Mouse (Mus musculus): ENCODE data around the gene Olfml2a.

The Olfml2a gene

DNA sequence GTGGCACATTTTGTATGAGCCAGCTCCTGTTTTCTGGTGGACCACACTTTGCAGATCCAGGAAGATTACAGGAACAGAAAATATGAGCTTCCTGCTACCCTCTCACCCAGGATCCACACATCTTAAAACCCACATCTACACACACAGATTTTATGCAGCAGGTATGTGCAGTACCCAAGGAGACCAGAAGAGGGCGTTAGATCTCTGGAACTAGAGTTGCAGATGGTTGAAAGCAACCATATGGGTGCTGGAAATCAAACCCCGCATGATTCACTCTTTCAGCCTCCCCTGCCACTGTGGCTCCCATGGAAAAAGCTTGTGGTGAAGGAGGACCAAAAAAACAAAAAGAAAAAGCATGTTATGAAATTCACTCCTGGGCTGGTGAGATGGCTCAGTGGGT, 7.3 kb downstream of the Olfml2a start:
- DNase-seq = no peak

GRCm38 (mm10) chr2:38941426-38941825, 9.6 kb downstream of the Olfml2a start:
- no peak for DNase-seq

DNA sequence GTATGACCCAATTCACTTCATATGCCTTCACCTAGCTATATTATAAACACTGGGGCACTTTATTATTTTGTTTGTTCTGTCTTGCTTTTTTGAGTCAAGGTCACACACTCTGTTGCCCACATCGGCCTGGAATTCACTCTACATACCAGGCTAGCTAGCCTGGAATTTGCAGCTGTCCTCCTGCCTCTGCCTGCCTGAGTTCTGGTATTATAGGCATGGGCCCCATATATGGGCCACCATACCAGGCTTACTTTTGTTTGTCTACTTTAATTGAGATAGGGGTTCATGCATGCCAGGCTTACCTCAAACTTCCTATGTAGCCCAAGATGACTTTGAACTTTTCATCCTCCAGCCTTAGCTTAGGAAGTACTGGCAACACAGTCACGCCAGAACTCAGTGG, 10.1 kb downstream of the Olfml2a start:
- DNase-seq = no peak

- DNase-seq = no peak
These were observed 11.4 kb downstream of the Olfml2a start for GRCm38 (mm10) chr2:38943161-38943560.

DNA sequence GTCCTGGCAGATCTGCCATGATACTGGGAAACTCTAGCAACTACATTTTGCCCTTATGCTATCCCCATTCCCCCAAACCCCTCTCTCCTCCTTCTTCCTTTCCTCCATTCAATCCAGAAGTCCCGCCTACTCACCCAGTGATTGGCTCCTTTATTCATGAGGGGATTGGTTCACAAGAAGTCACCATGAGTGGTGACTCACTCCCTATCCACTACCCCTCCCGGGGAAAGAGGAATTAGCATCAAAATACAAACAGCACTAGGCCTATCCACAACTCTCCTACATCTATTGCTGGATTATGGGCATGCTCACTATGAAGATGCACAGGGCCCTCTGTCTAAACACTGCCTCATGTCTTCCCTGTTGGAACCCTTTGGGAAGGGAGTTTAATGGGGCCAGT, 12.2 kb downstream of the Olfml2a start:
- DNase-seq = no peak

DNA sequence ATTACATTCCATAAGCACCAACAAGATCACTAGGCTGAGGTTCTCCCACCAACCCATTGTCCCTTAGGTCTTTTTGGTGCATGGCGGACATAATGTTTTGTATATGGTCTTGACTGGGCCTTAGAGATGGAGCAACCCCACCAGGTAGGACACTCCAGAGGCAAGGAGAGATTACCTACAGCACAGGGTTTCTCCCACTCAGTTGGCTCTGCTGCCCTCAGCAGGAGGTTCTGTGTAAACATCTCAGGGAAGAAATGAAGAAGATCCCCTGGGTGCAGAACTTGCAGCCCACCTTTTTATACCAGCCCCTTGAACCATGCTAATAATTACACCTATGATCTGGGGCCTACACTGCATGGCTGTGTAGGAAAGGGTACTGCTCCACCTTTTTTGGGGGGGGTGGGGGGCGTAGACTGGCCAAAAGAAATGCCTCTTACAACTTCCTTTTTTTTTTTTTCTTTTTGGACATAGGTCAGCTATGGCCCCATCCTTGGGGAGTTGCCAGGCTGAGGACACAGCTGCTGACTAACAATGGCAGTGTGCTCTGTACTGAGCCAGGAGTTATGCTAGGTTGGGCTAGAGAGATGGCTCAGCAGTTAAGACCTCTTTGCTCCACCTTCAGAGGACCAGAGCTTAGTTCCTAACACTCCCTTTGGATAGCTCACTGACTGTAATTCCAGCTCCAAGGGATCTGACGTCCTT, 12.8 kb downstream of the Olfml2a start:
- DNase-seq = no peak

DNA sequence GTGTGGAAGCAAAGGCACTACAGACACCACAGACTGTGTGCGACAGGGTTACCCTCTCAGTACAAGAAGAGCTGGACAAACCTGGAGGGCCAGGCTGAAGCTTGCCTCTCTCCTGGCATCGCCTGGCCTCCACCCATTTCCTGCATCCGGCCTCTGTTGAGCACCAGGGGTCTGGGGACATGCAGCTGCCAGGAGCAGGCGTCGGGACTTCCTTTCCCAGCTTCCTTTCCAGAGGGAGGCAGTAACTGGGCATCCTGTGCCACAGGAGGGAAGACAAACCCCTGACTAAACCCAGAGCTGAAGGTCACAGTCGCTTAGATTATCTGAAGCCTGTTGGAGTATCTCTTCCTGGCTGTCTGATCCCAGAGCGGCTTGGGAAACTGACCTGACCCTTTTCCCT, 15.8 kb downstream of the Olfml2a start:
- DNase-seq = no peak

- peak; percentile 62 for DNase-seq
These were observed 18.5 kb downstream of the Olfml2a start for GRCm38 (mm10) chr2:38950281-38950719.

GRCm38 (mm10) chr2:38953152-38953883, 21.5 kb downstream of the Olfml2a start:
- DNase-seq = no peak

GRCm38 (mm10) chr2:38956062-38956461, 24.3 kb downstream of the Olfml2a start:
- no peak for DNase-seq

DNA sequence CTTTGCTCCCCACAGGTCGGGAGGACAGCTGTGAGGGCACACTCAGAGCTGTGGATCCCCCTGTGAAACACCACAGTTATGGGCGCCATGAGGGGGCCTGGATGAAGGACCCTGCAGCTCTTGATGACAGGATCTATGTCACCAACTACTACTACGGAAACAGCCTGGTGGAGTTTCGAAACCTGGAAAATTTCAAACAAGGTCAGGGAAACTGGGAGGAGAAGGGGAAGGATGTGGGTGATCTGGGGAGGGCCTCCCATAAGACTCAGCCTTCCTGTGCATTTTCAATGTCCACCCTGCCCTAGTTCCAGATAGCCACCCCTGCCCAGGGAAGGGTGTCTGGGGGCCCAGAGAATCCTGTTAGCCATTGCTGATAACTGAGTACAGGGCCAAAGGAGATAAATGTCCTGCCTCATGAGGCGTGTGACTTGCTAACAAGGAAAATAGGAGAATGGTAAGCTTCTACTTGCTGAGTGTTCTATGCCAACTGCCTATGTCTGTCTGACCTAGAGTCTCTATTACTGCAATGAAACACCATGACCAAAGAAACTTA, 26.0 kb downstream of the Olfml2a start:
- no peak for DNase-seq

DNA sequence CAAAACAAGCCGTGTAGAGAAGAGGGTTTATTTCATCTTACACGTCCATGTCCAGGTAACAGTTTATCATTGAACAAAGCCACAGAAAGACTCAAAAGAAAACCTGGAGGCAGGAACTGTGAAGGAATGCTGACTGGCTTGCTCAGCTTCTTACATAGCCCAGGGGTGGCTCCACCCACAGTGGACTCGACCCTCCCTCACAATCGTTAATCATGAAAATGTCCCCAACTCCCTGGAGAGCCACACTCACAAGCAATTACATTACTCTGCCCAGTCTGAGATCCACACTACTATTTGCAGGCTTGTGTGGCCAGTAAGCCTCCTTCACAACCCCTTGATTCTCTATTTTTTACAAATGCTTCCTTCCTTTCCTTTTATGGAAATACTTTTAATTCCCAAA, 32.4 kb downstream of the Olfml2a start:
- no peak for DNase-seq

DNA sequence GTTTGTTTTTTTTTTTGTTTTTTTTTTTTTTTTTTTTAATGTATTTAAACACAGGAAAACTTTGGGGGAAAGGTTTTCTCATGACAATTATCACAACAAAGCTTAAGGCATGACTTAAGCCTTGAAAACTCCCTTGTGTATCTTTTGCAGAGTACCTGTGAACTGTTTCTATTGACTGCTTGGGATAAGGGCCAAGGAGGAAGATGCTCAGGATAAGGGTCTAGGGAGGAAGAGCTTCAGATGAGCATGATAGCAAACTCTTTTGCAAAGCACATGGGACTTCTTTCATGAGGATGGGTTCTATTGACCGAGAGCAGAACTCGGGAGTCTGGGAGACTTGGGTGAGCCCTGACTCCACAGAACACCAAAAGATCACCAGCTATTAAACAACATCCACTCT, 37.9 kb downstream of the Olfml2a start:
- DNase-seq = no peak

DNA sequence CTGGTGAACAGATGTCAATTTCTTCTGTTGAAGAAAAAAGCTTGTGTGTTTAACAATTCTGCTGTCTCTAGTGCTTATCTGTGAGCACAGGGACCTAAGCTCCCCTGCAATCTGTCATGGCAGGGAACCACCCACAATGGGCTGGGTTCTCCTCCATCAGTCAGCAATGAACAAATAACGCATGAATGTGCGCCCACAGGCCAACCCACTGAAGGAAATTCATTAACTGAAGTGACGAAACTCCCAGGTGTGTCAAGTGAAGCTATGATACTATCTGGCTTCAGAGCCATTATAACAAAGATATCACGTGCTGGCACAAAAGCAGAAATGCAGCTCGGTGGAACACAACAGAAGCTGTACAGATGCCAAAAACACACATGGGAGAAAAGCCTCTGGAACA, 38.3 kb downstream of the Olfml2a start:
- DNase-seq = peak; percentile 78

- no peak for DNase-seq
These were observed 41.4 kb downstream of the Olfml2a start for GRCm38 (mm10) chr2:38973223-38973622.

- DNase-seq = no peak
These were observed 41.9 kb downstream of the Olfml2a start for GRCm38 (mm10) chr2:38973701-38974100.

DNA sequence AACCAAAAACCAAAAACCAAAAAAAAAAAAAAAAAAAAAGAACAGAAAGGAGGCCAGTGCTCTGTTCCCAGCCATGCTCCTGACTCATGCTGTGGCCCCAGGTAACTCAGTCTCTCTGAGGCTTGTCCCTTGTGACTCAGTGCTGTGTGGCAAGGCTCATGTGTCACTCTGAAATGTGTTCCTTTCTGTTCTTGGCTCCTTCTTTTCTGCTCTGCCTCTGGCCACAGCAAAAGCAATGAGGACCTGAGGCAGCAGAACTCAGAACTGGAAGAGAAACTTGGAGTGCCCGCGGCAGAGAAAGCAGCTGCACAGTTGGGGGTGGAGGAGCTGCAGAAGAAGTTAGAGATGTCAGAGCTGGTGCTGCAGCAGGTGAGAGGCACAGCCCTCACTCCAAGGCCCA, 42.4 kb downstream of the Olfml2a start:
- no peak for DNase-seq

DNA sequence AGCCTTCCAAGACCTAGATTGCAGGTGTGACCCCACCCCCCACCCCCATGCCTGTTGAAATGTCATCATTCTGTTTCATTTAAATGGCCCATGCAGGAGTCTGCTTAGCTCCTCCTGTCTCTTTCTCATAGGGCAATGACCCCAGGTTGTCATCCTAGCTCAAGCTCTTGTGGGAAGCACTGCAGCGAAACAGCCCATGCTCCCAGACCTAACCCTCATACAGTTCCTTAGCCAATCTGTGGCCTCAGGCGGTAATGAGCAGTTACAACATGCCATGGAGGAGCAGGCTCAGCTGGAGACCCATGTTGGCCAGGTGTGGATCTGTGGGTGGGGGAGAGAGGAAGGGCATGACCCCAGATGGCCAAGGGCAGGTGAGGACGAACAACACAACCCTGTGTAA, 43.4 kb downstream of the Olfml2a start:
- no peak for DNase-seq

- DNase-seq = no peak
These were observed 44.4 kb downstream of the Olfml2a start for GRCm38 (mm10) chr2:38975941-38976805.

- no peak for DNase-seq
These were observed 46.1 kb downstream of the Olfml2a start for GRCm38 (mm10) chr2:38977837-38978236.

- no peak for DNase-seq
These were observed 51.7 kb downstream of the Olfml2a start for GRCm38 (mm10) chr2:38983456-38983855.

- no peak for DNase-seq
These were observed 54.8 kb downstream of the Olfml2a start for GRCm38 (mm10) chr2:38986580-38986979.

GRCm38 (mm10) chr2:38987371-38987770, 55.6 kb downstream of the Olfml2a start:
- DNase-seq = no peak
